Mouse (Mus musculus) cerebellum, adult 2 months (tissue): Measurements from ENCODE around the gene Pttg1ip.

Source experiments
- CTCF ChIP-seq: fragments of 200-500 bp; IDR thresholded peaks from 2 replicates; pipeline ENCODE4 v1.5.1; 2011; ENCODE audit warnings: low read depth, mild to moderate bottlenecking, control low read depth, low read length, moderate library complexity, borderline replicate concordance; ENCODE audit not compliant: insufficient read depth
- POLR2A ChIP-seq: fragments of 200-500 bp; IDR thresholded peaks from 2 replicates; pipeline ENCODE4 v1.6.1; 2011; ENCODE audit warnings: low read length, control low read depth, borderline replicate concordance; ENCODE audit not compliant: insufficient read depth

GRCm38 (mm10) chr10:77552162-77552561 lies 29.4 kb upstream of the Pttg1ip start:
- no peak for TF ChIP-seq CTCF
- no peak for TF ChIP-seq POLR2A
